Mouse (Mus musculus) midbrain, embryonic 11.5 days (tissue): Measurements from ENCODE around the gene Rdh16f1. TPM values are rescaled to one million over a fixed set of nuclear protein-coding genes. Genes with fewer than 3 reads are reported as not detected.
A peak's percentile ranks its signal among the peaks of the same experiment; 100 is the strongest.

Experiments used
- ATAC-seq: fragments of 200-750 bp; cut with Nextera tagmentation; 2 replicates; pipeline ENCODE4 v1.8.0; 2017; ENCODE audit warnings: moderate TSS enrichment, moderate library complexity; ENCODE audit not compliant: low FRiP score
- DNase-seq: peaks from one replicate; pipeline ENCODE4 v3.0.0; 2015; ENCODE audit warnings: low spot score; ENCODE audit errors: missing footprints
- H3K27ac ChIP-seq: fragments of 300-500 bp; sonication (generic); 2 replicates; pipeline ENCODE4 v1.5.1; 2014; ENCODE audit warnings: low read depth, low read length
- H3K27me3 ChIP-seq: fragments of 300-500 bp; sonication (generic); 2 replicates; pipeline ENCODE4 v1.6.1; 2014; ENCODE audit warnings: mild to moderate bottlenecking, low read length, moderate library complexity, mixed read lengths; ENCODE audit not compliant: control insufficient read depth, insufficient read depth
- H3K36me3 ChIP-seq: fragments of 300-500 bp; sonication (generic); 2 replicates; pipeline ENCODE4 v1.6.1; 2014; ENCODE audit warnings: mild to moderate bottlenecking, low read length, moderate library complexity, mixed read lengths; ENCODE audit not compliant: control insufficient read depth, insufficient read depth
- H3K4me1 ChIP-seq: fragments of 300-500 bp; sonication (generic); 2 replicates; pipeline ENCODE4 v1.6.1; 2014; ENCODE audit warnings: low read length; ENCODE audit not compliant: control insufficient read depth, insufficient read depth
- H3K4me2 ChIP-seq: fragments of 300-500 bp; sonication (generic); 2 replicates; pipeline ENCODE4 v1.6.1; 2014; ENCODE audit warnings: mild to moderate bottlenecking, moderate library complexity
- H3K4me3 ChIP-seq: fragments of 300-500 bp; sonication (generic); 2 replicates; pipeline ENCODE4 v1.5.1; 2014; ENCODE audit warnings: low read depth, low read length
- H3K9ac ChIP-seq: fragments of 300-500 bp; sonication (generic); 2 replicates; pipeline ENCODE4 v1.6.1; 2014; ENCODE audit warnings: low read length
- H3K9me3 ChIP-seq: fragments of 300-500 bp; sonication (generic); 2 replicates; pipeline ENCODE4 v1.6.1; 2016; ENCODE audit warnings: low read length; ENCODE audit not compliant: control insufficient read depth
- WGBS: fragments of 180-500 bp; shearing (Covaris S2); extraction: QIAGEN DNeasy Blood & Tissue Kit; methylation state at CpG from one replicate; pipeline ENCODE4 v1.1.7; 2014; 5-methylcytosine and 5-hydroxymethylcytosine counted together
- polyA plus RNA-seq: library from polyadenylated mRNA; unstranded; fragments of >200 nt; fragmentation: Nextera tagmentation; extraction: Ambion mirVana; gene quantifications from 2 replicates; pipeline ENCODE4 v1.2.1, GENCODE M21; 2014

The Rdh16f1 gene
- not detected in 2 replicates for polyA plus RNA-seq

DNA sequence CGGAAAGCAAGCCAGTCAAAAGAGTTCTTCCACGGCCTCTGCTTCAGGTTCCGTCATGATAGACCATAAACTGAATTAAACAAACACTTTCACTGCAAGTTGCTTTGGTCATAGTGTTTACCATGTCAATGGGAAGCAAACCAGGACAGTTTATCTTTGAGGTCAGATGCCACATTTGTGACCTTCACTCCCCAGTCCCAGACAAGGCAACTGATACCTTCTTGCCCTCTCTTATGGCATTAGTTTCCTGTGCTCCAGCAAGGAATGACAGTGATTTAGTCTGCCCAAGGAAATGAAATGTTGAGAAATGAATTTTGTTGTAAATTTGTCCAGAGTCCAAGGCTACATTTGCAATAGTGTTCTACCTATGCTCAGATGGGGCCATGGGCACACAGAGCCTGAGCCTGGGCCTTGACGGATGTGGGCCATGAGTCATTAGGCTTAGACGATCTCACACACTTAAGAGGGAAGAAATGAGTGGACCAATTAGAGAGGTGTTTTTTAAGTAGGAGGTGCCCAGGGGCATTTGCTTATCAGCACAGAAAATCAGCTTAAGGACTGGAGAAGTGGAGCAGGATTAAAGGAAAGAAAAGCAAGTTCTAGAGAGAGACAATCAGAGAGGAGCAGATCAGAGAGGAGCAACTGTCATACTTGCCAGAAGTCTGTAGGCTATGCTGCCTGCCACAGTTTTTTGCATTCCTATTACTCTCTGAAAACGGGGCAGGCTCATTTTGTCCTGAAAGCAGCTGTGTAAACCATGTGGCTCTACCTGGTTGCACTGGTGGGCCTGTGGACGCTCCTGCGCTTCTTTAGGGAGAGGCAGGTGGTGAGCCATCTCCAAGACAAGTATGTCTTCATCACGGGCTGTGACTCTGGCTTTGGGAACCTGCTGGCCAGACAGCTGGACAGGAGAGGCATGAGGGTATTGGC, at the start of gene Rdh16f1, which contains the start of gene Rdh1:
TSS of gene Rdh16f1 (plus strand) at position 607 of the 930 bp plus-strand sequence.
TSS of gene Rdh1 (plus strand) at position 541 of the 930 bp plus-strand sequence.
- no peak within 1 kb of the TSS for H3K4me2 ChIP-seq
- WGBS: 76% methylated on average over 9 of the region's 9 CpGs

DNA sequence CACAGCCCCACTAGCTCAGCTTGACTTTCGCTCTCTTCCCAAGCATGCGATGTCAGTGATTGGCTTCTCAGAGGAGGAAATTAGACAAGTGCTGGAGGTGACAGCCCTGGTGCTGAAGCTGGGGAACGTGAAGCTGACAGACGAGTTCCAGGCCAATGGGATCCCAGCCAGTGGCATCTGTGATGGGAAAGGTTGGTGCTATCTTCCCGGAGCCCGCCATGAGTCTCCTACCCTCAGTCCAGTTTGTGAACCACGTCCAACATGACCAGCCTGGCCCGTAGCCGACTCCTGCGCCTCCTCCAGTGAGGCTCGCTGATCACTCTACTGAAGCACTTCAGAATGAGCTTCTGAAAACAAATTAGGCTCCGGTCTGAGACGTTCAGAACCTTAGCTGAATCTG, 49.3 kb upstream of the Rdh16f1 start:
- no peak overlapping the region for H3K4me3 ChIP-seq
- no peaks in the 10 kb centered on the region for H3K27me3 ChIP-seq
- DNase-seq (no peak), ATAC-seq (no peak)
- no peaks in the 10 kb centered on the region for H3K36me3 ChIP-seq
- H3K9ac ChIP-seq: no peak overlapping the region
- no peak overlapping the region for H3K4me2 ChIP-seq
- H3K9me3 ChIP-seq: no peaks in the 10 kb centered on the region
- H3K27ac ChIP-seq: no peak overlapping the region
- WGBS: 87% methylated on average over 13 of the region's 13 CpGs
- no peaks in the 10 kb centered on the region for H3K4me1 ChIP-seq

More for the DNA sequence above, at the start of gene Rdh16f1, which contains the start of gene Rdh1:
- H3K36me3 ChIP-seq: no peaks in the 10 kb centered on the region
- H3K4me3 ChIP-seq: no peak within 1 kb of the TSS
- DNase-seq: no peak
- H3K9me3 ChIP-seq: no peaks in the 10 kb centered on the region
- no peak for ATAC-seq
- no peaks in the 10 kb centered on the region for H3K4me1 ChIP-seq
- no peak within 1 kb of the TSS for H3K27ac ChIP-seq
- no peaks in the 10 kb centered on the region for H3K27me3 ChIP-seq
- H3K9ac ChIP-seq: no peak within 1 kb of the TSS

DNA sequence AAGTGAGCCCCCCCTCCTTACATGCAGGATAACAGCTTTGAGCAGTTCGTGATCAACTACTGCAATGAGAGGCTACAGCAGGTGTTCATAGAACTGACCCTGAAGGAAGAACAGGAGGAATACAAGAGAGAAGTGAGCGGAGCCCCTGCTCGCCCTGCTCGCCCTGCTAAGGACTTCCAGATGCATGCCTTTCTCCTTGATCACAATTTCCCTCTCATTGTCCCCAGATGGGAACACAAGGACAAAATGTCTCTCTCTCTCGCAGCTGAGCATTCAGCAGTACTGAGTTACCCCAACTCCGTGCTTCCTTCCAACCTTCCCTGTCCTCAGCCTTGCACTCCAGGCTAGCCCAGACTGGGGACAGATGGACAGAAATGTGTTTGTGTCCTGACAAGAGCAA, 46.9 kb upstream of the Rdh16f1 start:
- Histone ChIP-seq H3K27ac (no peak overlapping the region), H3K4me2 (no peak overlapping the region), H3K36me3 (no peaks in the 10 kb centered on the region), H3K9ac (no peak overlapping the region), H3K4me1 (no peaks in the 10 kb centered on the region), H3K4me3 (no peak overlapping the region), H3K27me3 (no peaks in the 10 kb centered on the region), H3K9me3 (no peaks in the 10 kb centered on the region)
- ATAC-seq: no peak
- peak; percentile 47 for DNase-seq
- WGBS: 90% methylated on average over 6 of the region's 6 CpGs

DNA sequence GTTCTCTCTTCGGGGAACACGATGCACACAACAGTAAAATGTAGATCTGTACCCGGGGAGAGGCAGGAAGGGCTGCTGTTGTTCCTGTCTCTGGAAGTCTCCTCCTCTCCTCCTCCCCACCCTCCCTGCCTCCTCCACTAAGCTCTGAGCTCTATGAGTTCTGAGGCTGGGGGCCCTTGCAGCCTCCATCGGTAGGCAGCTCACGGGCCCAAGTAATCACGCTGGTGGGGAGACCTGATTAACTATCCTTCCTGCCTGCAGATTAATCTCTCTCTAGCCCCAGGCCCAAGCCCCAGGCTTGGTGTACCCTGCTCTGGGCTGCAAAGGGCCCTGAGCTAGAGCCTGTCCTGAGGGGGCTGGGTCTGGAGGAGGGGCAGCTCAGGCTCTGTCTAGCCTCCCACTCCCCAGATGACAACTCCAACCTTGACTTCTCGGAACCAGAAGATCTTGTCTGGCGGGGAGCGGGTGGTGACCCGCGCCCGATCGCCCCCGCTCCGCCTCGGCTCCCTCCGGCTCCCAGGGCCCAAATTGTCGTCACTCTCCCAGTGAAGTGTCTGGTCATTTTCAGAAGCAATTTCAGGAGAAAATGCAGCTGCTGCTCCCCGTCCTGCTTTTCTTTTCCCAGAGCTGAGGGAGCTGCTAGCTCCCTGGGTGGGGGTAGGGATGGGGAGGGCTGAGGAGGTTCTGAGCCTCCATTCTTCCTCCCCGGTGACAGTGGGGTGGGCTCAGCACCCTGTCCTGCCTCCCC, 37.7 kb upstream of the Rdh16f1 start:
- Histone ChIP-seq H3K4me3 (peak overlapping the region; percentile 1; the same call in 1 of the 2 replicates), H3K27me3 (no peaks in the 10 kb centered on the region), H3K9me3 (no peaks in the 10 kb centered on the region), H3K27ac (peak overlapping the region; percentile 36), H3K9ac (peak overlapping the region; percentile 53), H3K4me1 (peaks cover 15% of the 10 kb centered on the region), H3K4me2 (peak overlapping the region; percentile 38), H3K36me3 (no peaks in the 10 kb centered on the region)
- ATAC-seq: peak; percentile 68
- 12% methylated on average over 20 of the region's 20 CpGs for WGBS
- peak; percentile 92 for DNase-seq

DNA sequence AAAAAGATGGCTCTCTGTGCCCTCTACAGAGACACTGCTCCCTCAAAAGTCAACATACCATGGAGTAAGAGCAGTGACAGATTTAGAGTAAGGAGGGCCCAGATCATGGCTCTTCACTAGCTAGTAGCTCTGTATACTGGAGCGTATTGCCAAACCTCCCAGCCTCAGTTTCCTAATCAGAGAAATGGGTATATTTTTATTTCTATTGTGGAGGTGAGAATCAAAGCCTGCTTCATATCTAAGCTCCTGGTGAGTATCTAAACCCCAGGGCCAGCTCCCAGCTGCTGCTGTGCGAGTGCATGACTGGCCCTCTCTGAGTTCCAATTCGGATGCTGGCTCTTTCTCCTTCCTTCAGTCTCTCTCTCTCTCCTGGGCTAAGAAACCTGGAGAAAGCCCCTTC, 35.4 kb upstream of the Rdh16f1 start, which contains the start of gene Tac2:
TSS of gene Tac2 (plus strand) at position 301 of the 400 bp plus-strand sequence.
- ATAC-seq (no peak), DNase-seq (peak; percentile 76)
- H3K4me1 ChIP-seq: peaks cover 15% of the 10 kb centered on the region
- H3K4me3 ChIP-seq: no peak within 1 kb of the TSS
- no peaks in the 10 kb centered on the region for H3K9me3 ChIP-seq
- H3K36me3 ChIP-seq: no peaks in the 10 kb centered on the region
- 78% methylated on average over 3 of the region's 3 CpGs for WGBS
- H3K9ac ChIP-seq: no peak within 1 kb of the TSS
- no peaks in the 10 kb centered on the region for H3K27me3 ChIP-seq
- H3K27ac ChIP-seq: no peak within 1 kb of the TSS
- H3K4me2 ChIP-seq: no peak within 1 kb of the TSS

DNA sequence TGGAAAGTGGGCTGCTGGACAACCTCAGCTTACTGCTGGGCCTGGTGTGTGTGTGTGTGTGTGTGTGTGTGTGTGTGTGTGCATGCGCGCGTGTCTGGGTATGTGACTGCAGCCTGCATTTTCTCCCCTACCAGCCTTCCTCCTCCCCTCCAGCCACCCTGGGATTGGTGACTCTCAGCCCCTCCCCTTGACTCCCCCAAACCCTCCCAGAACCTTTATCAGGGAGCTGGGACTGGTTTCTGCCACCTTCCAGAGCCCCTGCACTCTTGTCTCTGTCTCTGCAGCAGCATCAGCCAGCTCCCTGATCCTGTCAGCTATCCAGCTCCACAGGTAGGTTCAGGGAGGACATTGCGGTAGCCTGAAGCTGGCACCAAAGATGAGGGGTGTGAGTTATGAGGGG, 34.5 kb upstream of the Rdh16f1 start:
- H3K9ac ChIP-seq: no peak overlapping the region
- peaks cover 15% of the 10 kb centered on the region for H3K4me1 ChIP-seq
- DNase-seq (no peak), ATAC-seq (no peak)
- H3K9me3 ChIP-seq: no peaks in the 10 kb centered on the region
- H3K4me3 ChIP-seq: no peak overlapping the region
- H3K27ac ChIP-seq: no peak overlapping the region
- no peaks in the 10 kb centered on the region for H3K36me3 ChIP-seq
- H3K4me2 ChIP-seq: no peak overlapping the region
- WGBS: 77% methylated on average over 4 of the region's 4 CpGs
- no peaks in the 10 kb centered on the region for H3K27me3 ChIP-seq

DNA sequence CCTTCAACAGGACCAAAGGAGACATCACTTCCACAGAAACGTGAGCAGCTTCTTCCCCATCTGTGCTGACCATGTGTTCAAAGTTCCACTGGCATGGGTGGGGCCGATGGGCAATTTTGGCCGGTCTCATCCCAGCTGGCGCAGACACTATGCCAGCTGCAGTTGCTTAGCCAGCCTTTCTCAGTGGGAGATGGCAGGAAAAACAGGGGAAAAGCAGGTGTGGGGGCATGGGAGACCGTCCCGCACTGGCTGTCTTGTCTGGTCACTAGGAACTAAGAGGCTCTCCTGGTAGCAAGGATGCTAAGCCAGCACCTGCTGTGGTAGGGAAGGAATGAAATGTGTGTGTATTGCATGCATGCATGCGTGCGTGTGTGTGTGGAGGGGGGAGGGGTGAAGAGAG, 31.1 kb upstream of the Rdh16f1 start:
- no peak overlapping the region for H3K4me2 ChIP-seq
- no peak overlapping the region for H3K9ac ChIP-seq
- no peak overlapping the region for H3K27ac ChIP-seq
- DNase-seq (no peak), ATAC-seq (no peak)
- 86% methylated on average over 8 of the region's 8 CpGs for WGBS
- no peaks in the 10 kb centered on the region; the same call in 1 of the 2 replicates for H3K27me3 ChIP-seq
- no peaks in the 10 kb centered on the region for H3K9me3 ChIP-seq
- no peak overlapping the region for H3K4me3 ChIP-seq
- peaks cover 2% of the 10 kb centered on the region; the same call in 1 of the 2 replicates for H3K4me1 ChIP-seq
- H3K36me3 ChIP-seq: no peaks in the 10 kb centered on the region

DNA sequence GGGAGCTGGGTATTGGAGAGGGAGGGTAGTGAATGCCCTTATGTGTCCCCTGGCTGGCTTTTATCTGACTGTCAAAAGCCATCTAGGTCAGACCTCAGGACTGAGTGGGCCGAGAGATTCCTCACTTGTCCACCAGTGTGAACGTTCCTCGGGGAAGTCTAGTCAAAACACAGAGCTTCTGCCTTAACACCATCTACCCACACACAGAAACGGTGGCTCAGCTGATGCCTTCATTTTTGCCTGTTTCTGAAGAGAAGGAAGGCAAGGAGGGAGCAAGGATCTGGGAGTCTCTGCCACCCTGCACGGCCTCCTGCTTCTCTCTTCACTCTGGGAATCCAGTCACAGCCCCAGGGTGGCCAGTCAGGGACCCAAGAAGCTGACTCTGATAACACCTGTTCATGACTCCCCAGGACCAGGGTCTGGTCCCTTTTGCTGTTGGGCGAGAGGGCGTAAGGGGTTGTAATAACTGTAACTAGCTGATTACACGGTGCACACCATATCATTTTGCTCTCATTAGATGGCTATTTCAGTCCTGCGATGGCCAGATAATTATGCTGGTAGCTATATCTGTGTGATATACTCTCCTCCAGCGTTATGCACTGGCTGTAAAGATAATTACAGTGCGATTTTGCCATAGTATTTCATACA, 29.2 kb upstream of the Rdh16f1 start:
- Histone ChIP-seq H3K27ac (no peak overlapping the region), H3K4me3 (no peak overlapping the region), H3K4me1 (peaks cover 2% of the 10 kb centered on the region; the same call in 1 of the 2 replicates), H3K27me3 (no peaks in the 10 kb centered on the region; the same call in 1 of the 2 replicates), H3K9ac (no peak overlapping the region), H3K9me3 (no peaks in the 10 kb centered on the region), H3K36me3 (no peaks in the 10 kb centered on the region), H3K4me2 (no peak overlapping the region)
- ATAC-seq (no peak), DNase-seq (no peak)
- 68% methylated on average over 11 of the region's 11 CpGs for WGBS
